Mouse (Mus musculus) right cerebral cortex, adult 18-20 months (tissue): ENCODE measurements at regions not wholly inside any gene's neighbourhood (a gene's known extent, or its start where the extent isn't known, plus 50 kb on each side); places are given as distances from the start of the nearest gene placed in this dataset.

Source experiments
- DNase-seq: peaks from one replicate; pipeline ENCODE4 v3.0.0; 2022; ENCODE audit warnings: mixed read lengths

- DNase-seq: no peak
These were observed 124.2 kb downstream of the S1pr1 start for GRCm38 (mm10) chr3:115590716-115591115.

GRCm38 (mm10) chr3:115588585-115588984 is 126.3 kb downstream of the S1pr1 start:
- DNase-seq: no peak

- peak; percentile 9 for DNase-seq
These were observed 134.5 kb downstream of the S1pr1 start for GRCm38 (mm10) chr3:115580131-115580932.

GRCm38 (mm10) chr3:115575371-115575770 is 139.5 kb downstream of the S1pr1 start:
- no peak for DNase-seq

GRCm38 (mm10) chr3:115562735-115563134 is 152.1 kb downstream of the S1pr1 start:
- DNase-seq: no peak

GRCm38 (mm10) chr3:115554809-115555708 is 159.8 kb downstream of the S1pr1 start:
- no peak for DNase-seq

GRCm38 (mm10) chr3:115553848-115554515 is 160.9 kb downstream of the S1pr1 start:
- no peak for DNase-seq

- peak; percentile 19 for DNase-seq
These were observed 173.1 kb downstream of the S1pr1 start for GRCm38 (mm10) chr3:115541789-115542188.

GRCm38 (mm10) chr3:115538355-115538754 is 176.5 kb downstream of the S1pr1 start:
- no peak for DNase-seq

GRCm38 (mm10) chr3:115532141-115532735 is 182.6 kb downstream of the S1pr1 start:
- DNase-seq: no peak

GRCm38 (mm10) chr3:115530441-115530840 is 184.4 kb downstream of the S1pr1 start:
- DNase-seq: no peak

- DNase-seq: peak; percentile 11
These were observed 185.0 kb downstream of the S1pr1 start for GRCm38 (mm10) chr3:115529918-115530317.

- DNase-seq: no peak
These were observed 191.4 kb downstream of the S1pr1 start for GRCm38 (mm10) chr3:115523515-115523914.

- no peak for DNase-seq
These were observed 199.2 kb downstream of the S1pr1 start for GRCm38 (mm10) chr3:115515645-115516044.

GRCm38 (mm10) chr3:115509658-115510057 is 205.2 kb downstream of the S1pr1 start:
- no peak for DNase-seq

- DNase-seq: no peak
These were observed 217.5 kb downstream of the S1pr1 start for GRCm38 (mm10) chr3:115497420-115497819.

- DNase-seq: no peak
These were observed 218.8 kb downstream of the S1pr1 start for GRCm38 (mm10) chr3:115496110-115496509.

GRCm38 (mm10) chr3:115495692-115496091 is 219.2 kb downstream of the S1pr1 start:
- DNase-seq: no peak

- DNase-seq: no peak
These were observed 245.9 kb downstream of the S1pr1 start for GRCm38 (mm10) chr3:115468980-115469379.

- DNase-seq: no peak
These were observed 247.0 kb downstream of the S1pr1 start for GRCm38 (mm10) chr3:115467850-115468249.

GRCm38 (mm10) chr3:115462623-115463022 is 252.2 kb downstream of the S1pr1 start:
- DNase-seq: no peak
